Mouse (Mus musculus): ENCODE measurements around the gene Cdr2l.
A peak's percentile ranks its signal among the peaks of the same experiment; 100 is the strongest.

The Cdr2l gene

DNA sequence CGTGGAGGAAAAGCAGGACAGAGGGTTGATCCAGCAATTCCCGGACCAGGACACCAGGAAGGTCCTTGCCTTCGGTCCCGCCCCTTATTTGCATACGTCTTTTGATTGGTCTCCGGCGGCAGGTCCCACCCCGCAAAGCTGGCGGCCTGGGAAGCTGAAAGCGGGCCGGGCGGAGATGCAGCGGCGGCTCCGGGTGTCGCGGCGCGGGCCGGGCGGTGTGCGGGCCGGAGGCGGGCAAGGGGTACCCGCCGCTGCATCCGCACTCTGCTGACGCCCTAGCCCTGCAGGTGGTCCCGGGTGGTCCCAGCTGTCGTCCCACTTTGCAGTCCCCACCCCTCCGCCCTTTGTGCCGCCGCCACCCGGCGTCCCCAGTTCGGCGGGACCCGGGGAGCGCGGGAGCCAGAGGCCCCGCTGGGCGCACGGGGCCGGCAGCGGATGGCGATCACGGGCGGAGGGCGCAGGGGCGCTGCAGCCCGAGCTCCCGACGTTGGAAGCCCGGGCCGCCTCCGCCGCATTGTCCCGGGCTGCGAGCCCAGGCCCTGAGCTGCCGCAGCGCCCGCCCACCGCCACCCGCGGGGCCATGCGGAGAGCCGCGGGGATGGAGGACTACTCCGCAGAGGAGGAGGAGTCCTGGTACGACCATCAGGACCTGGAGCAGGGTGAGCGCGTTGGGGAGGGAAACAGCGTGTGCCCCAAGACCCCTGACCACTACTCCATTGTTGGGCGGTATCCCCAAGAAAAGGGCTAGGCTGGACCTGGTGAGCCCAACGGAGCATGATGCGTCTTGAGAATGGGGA lies at the start of gene Cdr2l:
Gene Cdr2l (plus strand): TSS at position 174 of the 797 bp plus-strand sequence.
- DNase-seq (ENCODE audit: low read depth, low spot score) = peak; percentile 96

DNA sequence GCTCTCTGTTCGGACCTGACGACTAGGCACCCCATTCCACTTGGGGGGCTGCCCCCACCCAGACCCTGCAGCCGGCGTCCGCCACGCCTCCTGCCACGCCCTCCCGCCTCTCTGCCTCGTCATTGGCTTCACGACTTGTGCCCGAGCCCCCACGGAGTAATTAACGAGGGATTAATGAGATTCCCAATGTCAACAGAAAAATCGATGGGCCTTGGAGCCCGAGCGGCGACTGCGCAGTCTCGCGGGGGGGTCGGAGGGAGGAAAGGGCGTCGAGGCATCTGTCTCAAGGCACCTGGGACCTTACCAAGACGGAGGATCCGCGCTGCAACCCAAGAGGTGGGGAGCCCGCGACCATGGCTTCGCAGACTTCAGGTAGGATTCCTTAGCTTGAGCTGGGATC lies 47.2 kb upstream of the Cdr2l start, which contains the start of gene Otop3:
Gene Otop3 (plus strand): TSS at position 201 of the 400 bp plus-strand sequence.
- DNase-seq (ENCODE audit: low read depth, low spot score) = no peak

DNA sequence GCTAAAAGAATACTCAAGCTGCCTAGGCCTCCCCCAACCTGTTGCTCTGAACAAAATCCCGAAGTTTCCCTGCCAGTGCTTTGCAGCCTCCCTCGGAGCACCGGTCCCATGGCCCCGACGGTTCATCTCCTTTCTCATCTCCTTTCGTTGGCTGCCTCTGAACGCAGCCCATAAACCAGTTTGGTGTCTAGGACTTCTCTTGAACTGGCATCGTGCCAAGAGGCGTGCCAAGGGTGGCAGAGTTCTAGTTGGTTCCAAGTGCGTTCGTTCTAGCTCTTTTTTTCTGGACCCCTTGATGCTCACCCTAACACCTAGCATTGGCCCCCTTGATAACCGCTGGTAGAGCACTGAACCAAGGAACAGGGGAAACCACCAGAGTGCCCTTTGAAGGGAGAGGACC lies 46.5 kb upstream of the Cdr2l start:
- no peak for DNase-seq (ENCODE audit: low read depth, low spot score)

- DNase-seq (ENCODE audit: low read depth, low spot score) = no peak
Observed at GRCm38 (mm10) chr11:115336115-115336514, 45.6 kb upstream of the Cdr2l start.

- DNase-seq (ENCODE audit: low read depth, low spot score) = no peak
Observed at GRCm38 (mm10) chr11:115337350-115337749, 44.4 kb upstream of the Cdr2l start.

DNA sequence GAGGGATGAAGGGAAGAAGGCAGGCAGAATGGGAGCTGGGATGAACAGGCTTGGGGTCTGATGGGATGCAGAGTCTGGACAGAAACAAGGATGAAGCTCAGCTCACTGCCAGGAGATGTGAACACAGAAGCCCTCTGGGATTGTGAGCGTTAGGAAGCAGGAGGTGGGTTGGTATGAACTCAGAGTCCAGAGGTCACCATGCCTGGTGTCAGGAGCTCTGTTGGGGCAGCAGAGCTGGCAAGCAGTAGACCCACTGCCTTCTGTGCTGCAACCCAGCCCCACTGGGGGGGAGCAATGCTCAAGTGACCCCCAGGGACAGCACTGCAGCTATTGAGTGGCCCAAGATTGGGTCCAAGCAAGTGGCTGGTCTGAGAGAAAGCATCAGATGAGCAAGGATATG lies 43.9 kb upstream of the Cdr2l start:
- DNase-seq (ENCODE audit: low read depth, low spot score) = no peak

DNA sequence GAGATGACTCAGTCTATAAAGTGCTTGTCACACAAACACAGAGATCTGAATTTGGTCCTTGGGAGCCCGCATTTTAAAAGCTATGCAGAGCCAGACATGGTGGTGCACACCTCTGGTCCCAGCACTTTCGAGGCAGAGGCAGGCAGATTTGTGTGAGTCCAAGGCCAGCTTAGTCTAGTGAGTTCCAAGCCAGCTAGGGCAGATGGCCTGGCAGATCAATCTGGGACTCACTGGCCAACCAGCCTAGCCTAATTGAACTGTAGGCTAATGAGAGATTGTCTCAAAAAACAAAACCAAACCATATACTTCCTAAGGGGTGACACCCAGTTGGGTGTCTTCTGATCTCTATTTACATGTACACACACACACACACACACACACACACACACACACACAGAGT lies 40.5 kb upstream of the Cdr2l start:
- no peak for DNase-seq (ENCODE audit: low read depth, low spot score)

- DNase-seq (ENCODE audit: low read depth, low spot score) = no peak
Observed at GRCm38 (mm10) chr11:115341866-115342265, 39.9 kb upstream of the Cdr2l start.

- DNase-seq (ENCODE audit: low read depth, low spot score) = peak; percentile 63
Observed at GRCm38 (mm10) chr11:115344967-115345366, 36.7 kb upstream of the Cdr2l start.

- no peak for DNase-seq (ENCODE audit: low read depth, low spot score)
Observed at GRCm38 (mm10) chr11:115345515-115345914, 36.2 kb upstream of the Cdr2l start.

GRCm38 (mm10) chr11:115348681-115349248 lies 33.0 kb upstream of the Cdr2l start:
- peak; percentile 79 for DNase-seq (ENCODE audit: low read depth, low spot score)

GRCm38 (mm10) chr11:115349976-115350375 lies 31.7 kb upstream of the Cdr2l start:
- no peak for DNase-seq (ENCODE audit: low read depth, low spot score)

DNA sequence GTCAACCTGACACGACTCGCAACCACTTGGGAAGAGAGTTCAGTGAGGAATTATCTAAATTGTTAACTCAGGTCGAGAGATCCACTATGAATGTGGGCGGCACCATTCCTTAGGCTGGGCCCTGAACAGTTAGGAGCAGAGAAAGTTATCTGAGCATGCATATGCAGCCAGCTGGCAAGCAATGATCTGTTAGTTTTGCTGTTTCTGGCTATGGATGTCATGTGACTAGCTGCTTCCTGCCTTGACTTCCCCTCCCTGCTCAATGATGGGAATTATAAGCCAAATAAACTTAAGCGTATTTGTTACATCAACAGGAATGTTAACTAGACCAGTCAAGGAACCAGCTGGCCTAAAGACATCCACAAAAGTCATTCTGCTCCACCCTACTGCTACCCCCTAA lies 28.3 kb upstream of the Cdr2l start:
- DNase-seq (ENCODE audit: low read depth, low spot score) = no peak

DNA sequence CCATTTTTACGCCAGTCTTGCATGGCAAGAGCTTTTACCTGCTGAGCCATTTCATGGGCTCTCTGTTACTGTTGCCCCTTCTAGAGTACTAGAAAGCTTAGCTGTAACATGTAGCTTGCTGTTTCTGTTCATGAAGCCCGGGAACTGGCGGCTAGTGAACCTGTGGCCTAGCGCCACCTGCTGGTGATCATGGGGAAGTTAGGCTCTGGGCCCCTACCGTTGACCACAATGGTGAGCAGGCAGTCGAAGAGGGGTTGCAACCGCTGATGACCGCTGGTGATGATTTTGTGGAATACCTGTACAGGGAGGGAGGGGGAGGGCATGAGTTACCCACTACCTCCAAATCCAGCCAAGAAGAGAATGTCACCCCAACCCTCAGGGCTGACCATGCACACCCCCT lies 27.5 kb upstream of the Cdr2l start:
- DNase-seq (ENCODE audit: low read depth, low spot score) = peak; percentile 84

GRCm38 (mm10) chr11:115358468-115358867 lies 23.2 kb upstream of the Cdr2l start:
- peak; percentile 73 for DNase-seq (ENCODE audit: low read depth, low spot score)

- DNase-seq (ENCODE audit: low read depth, low spot score) = peak; percentile 80
Observed at GRCm38 (mm10) chr11:115359293-115359692, 22.4 kb upstream of the Cdr2l start.

DNA sequence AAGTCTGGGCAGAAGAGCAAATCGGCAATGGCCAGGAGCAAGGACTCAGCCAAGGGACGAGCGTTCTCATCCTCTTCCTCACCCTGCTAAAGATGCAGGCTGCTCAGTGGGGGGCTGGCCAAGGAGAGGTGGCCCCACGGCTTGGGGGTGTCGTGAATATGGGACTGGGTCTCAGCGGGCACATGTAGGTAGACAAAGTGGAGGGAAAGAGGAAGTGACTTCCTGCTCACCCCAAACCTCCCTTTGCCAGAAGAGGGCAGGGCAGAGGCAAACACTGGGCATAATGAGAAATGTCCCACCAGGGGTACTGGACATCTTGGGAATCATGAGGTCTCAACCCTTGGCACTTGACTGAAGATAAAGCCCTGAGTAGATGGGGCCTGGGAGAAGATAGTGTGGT lies 22.0 kb upstream of the Cdr2l start:
- DNase-seq (ENCODE audit: low read depth, low spot score) = no peak

DNA sequence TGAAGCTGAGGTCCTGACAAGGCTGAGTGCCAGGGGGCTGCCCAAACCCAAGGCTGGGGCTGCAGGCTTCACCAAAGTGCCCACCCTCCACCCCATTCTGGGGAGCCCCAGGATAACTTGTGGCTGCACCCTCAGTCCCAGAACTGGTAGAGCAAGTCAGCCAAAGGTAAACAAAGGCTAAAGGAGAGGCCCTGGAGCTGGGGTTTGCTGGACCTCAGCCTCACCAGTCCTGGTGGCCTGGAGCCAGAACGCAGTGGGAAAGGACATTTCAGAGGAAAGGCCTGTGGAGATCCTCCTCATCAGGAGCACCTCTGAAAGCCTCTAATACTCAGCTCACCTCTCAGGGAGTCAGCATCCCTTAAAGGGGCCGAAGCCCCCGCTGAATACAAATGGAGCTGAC lies 17.6 kb upstream of the Cdr2l start:
- no peak for DNase-seq (ENCODE audit: low read depth, low spot score)

- DNase-seq (ENCODE audit: low read depth, low spot score) = no peak
Observed at GRCm38 (mm10) chr11:115366039-115366705, 15.5 kb upstream of the Cdr2l start.

DNA sequence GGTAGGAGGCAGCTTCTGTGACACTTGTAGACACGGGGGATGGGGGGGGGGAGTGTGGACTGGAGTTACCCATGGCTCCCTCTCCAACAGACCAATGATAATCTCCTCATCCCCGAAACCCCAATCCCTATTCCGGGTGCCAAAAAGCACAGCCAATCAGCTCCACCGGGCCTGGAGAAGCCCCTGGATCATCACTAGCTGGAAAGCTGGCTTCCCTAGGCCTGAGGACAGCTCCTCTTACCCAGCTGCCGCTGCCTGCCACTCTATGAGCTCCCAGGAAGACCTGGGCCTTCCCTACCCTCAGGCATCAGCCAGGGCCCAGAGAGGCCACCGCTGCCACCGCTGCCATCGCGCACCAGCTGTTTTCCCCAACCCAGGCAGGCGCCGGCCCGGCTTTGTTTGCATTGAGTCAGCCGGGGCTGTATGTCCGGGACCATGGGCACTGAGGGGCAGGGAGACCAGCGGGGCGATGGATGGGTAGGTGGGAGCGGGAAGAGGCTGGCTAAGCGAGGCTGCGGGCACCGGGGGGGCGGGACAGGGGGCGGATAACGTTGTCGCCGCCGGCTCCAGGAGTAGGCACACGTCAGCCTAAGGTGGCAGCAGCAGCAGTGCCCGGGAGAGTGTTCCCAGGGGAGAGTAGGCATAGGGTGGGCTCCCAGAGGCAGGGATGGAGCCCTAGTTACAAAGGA lies 14.9 kb upstream of the Cdr2l start:
- DNase-seq (ENCODE audit: low read depth, low spot score) = no peak

DNA sequence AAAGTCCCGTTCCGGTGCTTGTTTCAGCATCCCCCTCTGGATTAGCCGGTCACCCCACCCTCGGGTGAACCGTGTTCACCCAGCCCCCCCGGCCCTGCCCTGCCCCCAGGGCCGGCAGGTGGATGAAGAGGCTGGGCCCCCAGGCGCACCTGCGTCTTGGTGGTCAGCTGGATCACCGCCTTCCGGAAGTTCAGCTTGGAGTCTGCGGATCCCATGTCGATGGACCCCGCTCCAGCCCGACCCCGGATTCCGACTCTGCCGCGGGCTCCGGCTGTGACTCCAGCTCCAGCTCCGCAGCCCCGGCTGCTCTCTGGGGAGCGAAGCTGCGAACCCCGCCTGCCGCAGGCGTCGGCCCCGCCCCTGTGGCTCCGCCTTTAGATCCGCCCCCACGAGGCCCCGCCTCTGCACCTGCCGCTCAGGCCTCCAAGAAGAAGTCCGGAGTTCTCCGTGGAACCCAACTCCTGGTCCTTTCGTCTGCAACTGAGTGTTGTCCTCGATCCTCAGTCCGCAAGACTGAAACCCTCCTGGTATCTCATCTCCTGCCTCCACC lies 14.2 kb upstream of the Cdr2l start, which contains the start of gene Hid1:
Gene Hid1 (minus strand): TSS at position 362 of the 550 bp plus-strand sequence.
- peak; percentile 87 for DNase-seq (ENCODE audit: low read depth, low spot score)

DNA sequence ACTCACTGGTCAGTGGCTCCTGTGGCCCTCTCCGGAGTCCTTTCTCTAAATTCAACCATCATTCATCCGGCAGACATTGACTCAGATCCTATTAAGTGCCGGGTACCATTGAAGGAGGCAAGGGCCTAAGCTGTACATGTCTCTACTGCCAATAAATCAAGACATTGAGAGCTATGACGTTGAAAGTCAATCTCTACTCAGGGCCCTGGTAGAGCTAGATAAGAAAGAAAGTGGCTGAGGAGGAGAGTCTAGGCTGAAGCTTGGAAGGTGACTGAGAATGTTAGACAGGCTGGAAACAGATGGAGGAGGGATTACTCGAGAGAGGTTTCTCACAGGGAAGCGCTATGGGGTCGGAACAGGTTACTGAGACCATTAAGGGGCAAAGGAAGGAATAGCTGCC lies 11.3 kb upstream of the Cdr2l start:
- no peak for DNase-seq (ENCODE audit: low read depth, low spot score)
